Mouse (Mus musculus) CH12.LX (cell line): ENCODE data around the gene Timmdc1. TPM values are rescaled to one million over a fixed set of nuclear protein-coding genes. Genes with fewer than 3 reads are reported as not detected.
A peak's percentile ranks its signal among the peaks of the same experiment; 100 is the strongest.

ENCODE experiments used
- DNase-seq: peaks from one replicate; pipeline ENCODE4 v3.0.0-alpha.2; 2013; ENCODE audit errors: extremely low read depth
- H3K27ac ChIP-seq: 2 replicates; pipeline ENCODE4 v1.5.1; 2012; ENCODE audit warnings: low read depth, mild to moderate bottlenecking, control low read depth, moderate library complexity; ENCODE audit not compliant: insufficient read depth
- H3K27me3 ChIP-seq: replicated peaks from 2 replicates; pipeline ENCODE3; 2012; ENCODE audit warnings: inconsistent platforms
- H3K36me3 ChIP-seq, 2 experiments: replicated peaks in 1 of 2; 2 replicates each; pipeline versions ENCODE3 to v1.6.1; 2012; ENCODE audit warnings: inconsistent platforms in 1 of 2, low read length in 1 of 2, mild to moderate bottlenecking in 1 of 2, mixed read lengths in 1 of 2, moderate library complexity in 1 of 2; ENCODE audit not compliant: control insufficient read depth in 1 of 2, insufficient read depth in 1 of 2
- H3K4me1 ChIP-seq, 2 experiments: 2 replicates each; pipeline ENCODE4 v1.6.1; 2012; ENCODE audit warnings: inconsistent platforms in 1 of 2, moderate library complexity in 1 of 2; ENCODE audit not compliant: insufficient read depth in 2 of 2, control insufficient read depth in 1 of 2
- H3K4me2 ChIP-seq: 2 replicates; pipeline ENCODE4 v1.6.1; 2012; ENCODE audit warnings: low read depth, mild to moderate bottlenecking, control low read depth; ENCODE audit not compliant: poor library complexity, insufficient read depth, severe bottlenecking
- H3K4me3 ChIP-seq, 3 experiments: fragments of 150-350 bp in 1 of 3; sonication (generic) in 1 of 3; replicated peaks in 1 of 3; 2 replicates each; pipeline versions ENCODE3 to v1.5.1; 2011 to 2012; ENCODE audit warnings: low read depth in 2 of 3, low read length in 2 of 3, mild to moderate bottlenecking in 2 of 3, moderate library complexity in 2 of 3, control low read depth in 1 of 3, improper control_type of control experiment in 1 of 3, inconsistent platforms in 1 of 3, mixed read lengths in 1 of 3; ENCODE audit not compliant: poor library complexity in 1 of 3
- H3K79me2 ChIP-seq: replicated peaks from 2 replicates; pipeline ENCODE4 v1.6.1; 2012; ENCODE audit warnings: mild to moderate bottlenecking, moderate library complexity; ENCODE audit not compliant: control insufficient read depth, poor library complexity, insufficient read depth, severe bottlenecking; ENCODE audit errors: extremely low read depth
- H3K9ac ChIP-seq: 2 replicates; pipeline ENCODE4 v1.6.1; 2012; ENCODE audit warnings: low read depth, mild to moderate bottlenecking, control low read depth, moderate library complexity; ENCODE audit not compliant: insufficient read depth
- H3K9me3 ChIP-seq: replicated peaks from 2 replicates; pipeline ENCODE3; 2012; ENCODE audit warnings: low read length, inconsistent platforms, mixed read lengths
- BHLHE40 ChIP-seq: IDR thresholded peaks from 2 replicates; pipeline ENCODE4 v1.6.1; 2011; ENCODE audit warnings: mild to moderate bottlenecking, low read depth, low read length, improper control_type of control experiment
- EP300 ChIP-seq: IDR thresholded peaks from 2 replicates; pipeline ENCODE4 v1.6.1; 2011; ENCODE audit warnings: low read length, improper control_type of control experiment
- ETS1 ChIP-seq: conservative IDR thresholded peaks from 2 replicates; pipeline ENCODE4 v1.6.1; 2012; ENCODE audit warnings: low read depth, mild to moderate bottlenecking, inconsistent platforms, low read length, improper control_type of control experiment, moderate library complexity
- HCFC1 ChIP-seq: IDR thresholded peaks from 2 replicates; pipeline ENCODE4 v1.6.1; 2012; ENCODE audit warnings: low read depth, mild to moderate bottlenecking, inconsistent platforms, low read length, improper control_type of control experiment
- IRF4 ChIP-seq: IDR thresholded peaks from 2 replicates; pipeline ENCODE4 v1.6.1; 2014; ENCODE audit warnings: low read depth, mild to moderate bottlenecking, inconsistent platforms, low read length, improper control_type of control experiment
- JUN ChIP-seq: IDR thresholded peaks from 2 replicates; pipeline ENCODE4 v1.6.1; 2011; ENCODE audit warnings: low read depth, mild to moderate bottlenecking, low read length, improper control_type of control experiment, moderate library complexity; ENCODE audit not compliant: insufficient read depth
- JUND ChIP-seq: conservative IDR thresholded peaks from 2 replicates; pipeline ENCODE4 v1.6.1; 2011; ENCODE audit warnings: low read depth, low read length, improper control_type of control experiment
- KAT2A ChIP-seq: IDR thresholded peaks from 2 replicates; pipeline ENCODE4 v1.6.1; 2012; ENCODE audit warnings: low read length, improper control_type of control experiment, inconsistent platforms; ENCODE audit not compliant: insufficient replicate concordance
- MAFK ChIP-seq: IDR thresholded peaks from 2 replicates; pipeline ENCODE4 v1.6.1; 2011; ENCODE audit warnings: low read length, improper control_type of control experiment; ENCODE audit not compliant: insufficient replicate concordance
- MAX ChIP-seq: IDR thresholded peaks from 2 replicates; pipeline ENCODE4 v1.6.1; 2011; ENCODE audit warnings: low read length, improper control_type of control experiment
- MXI1 ChIP-seq: IDR thresholded peaks from 2 replicates; pipeline ENCODE4 v1.6.1; 2011; ENCODE audit warnings: mild to moderate bottlenecking, low read depth, low read length, improper control_type of control experiment
- POLR2A ChIP-seq: IDR thresholded peaks from 2 replicates; pipeline ENCODE4 v1.6.1; 2011; ENCODE audit warnings: low read depth, mild to moderate bottlenecking, improper control_type of control experiment, low read length
- POLR2AphosphoS2 ChIP-seq: IDR thresholded peaks from 2 replicates; pipeline ENCODE4 v1.6.1; 2011; ENCODE audit warnings: low read depth, low read length, improper control_type of control experiment
- RAD21 ChIP-seq: IDR thresholded peaks from 2 replicates; pipeline ENCODE4 v1.6.1; 2011; ENCODE audit warnings: low read depth, mild to moderate bottlenecking, low read length, improper control_type of control experiment, moderate library complexity
- SMC3 ChIP-seq: IDR thresholded peaks from 2 replicates; pipeline ENCODE4 v1.6.1; 2011; ENCODE audit warnings: low read depth, low read length, improper control_type of control experiment
- TBP ChIP-seq: conservative IDR thresholded peaks from 2 replicates; pipeline ENCODE4 v1.6.1; 2011; ENCODE audit warnings: low read depth, low read length, improper control_type of control experiment
- TCF12 ChIP-seq: IDR thresholded peaks from 2 replicates; pipeline ENCODE4 v1.6.1; 2014; ENCODE audit warnings: low read depth, mild to moderate bottlenecking, inconsistent platforms, low read length, improper control_type of control experiment
- USF2 ChIP-seq: conservative IDR thresholded peaks from 2 replicates; pipeline ENCODE4 v1.6.1; 2011; ENCODE audit warnings: low read depth, low read length, improper control_type of control experiment
- ZC3H11A ChIP-seq: IDR thresholded peaks from 2 replicates; pipeline ENCODE4 v1.6.1; 2012; ENCODE audit warnings: low read depth, mild to moderate bottlenecking, inconsistent platforms, low read length, improper control_type of control experiment
- ZMIZ1 ChIP-seq: IDR thresholded peaks from 2 replicates; pipeline ENCODE4 v1.6.1; 2012; ENCODE audit warnings: low read depth, mild to moderate bottlenecking, inconsistent platforms, low read length, improper control_type of control experiment
- dilution Hi-C: fragments of 300-500 bp; cut with MboI; formaldehyde crosslinking; loops from 2 replicates; pipeline ENCODE4 v1.14.3; 2020; ENCODE audit warnings: low sequenced_read_pairs; ENCODE audit not compliant: extremely low pct_unique_long_range_greater_than_20kb, extremely low pct_ligation_motif_present
- in situ Hi-C: fragments of 300-500 bp; cut with MboI; formaldehyde crosslinking; loops from 3 replicates; pipeline ENCODE4 v1.14.3; 2019; ENCODE audit warnings: low sequenced_read_pairs, low pct_ligation_motif_present, low pct_unique_long_range_greater_than_20kb, mixed read lengths
- polyA plus RNA-seq: library from polyadenylated mRNA; unstranded; fragments of >175 nt; gene quantifications from 2 replicates; pipeline ENCODE4 v1.2.1, GENCODE M21; 2012; ENCODE audit warnings: low read depth; ENCODE audit not compliant: insufficient read length
- total RNA-seq, 2 experiments: library from RNA; depleted of rRNA; stranded (reverse); fragments of 300-350 nt in 1 of 2; fragments of >200 nt in 1 of 2; gene quantifications; 2 replicates each; pipeline ENCODE4 v1.2.3; 2012 to 2014

Gene Timmdc1
- total and polyA plus RNA-seq, 3 experiments, result 32.5 to 49.7 (median 45.1) TPM

DNA sequence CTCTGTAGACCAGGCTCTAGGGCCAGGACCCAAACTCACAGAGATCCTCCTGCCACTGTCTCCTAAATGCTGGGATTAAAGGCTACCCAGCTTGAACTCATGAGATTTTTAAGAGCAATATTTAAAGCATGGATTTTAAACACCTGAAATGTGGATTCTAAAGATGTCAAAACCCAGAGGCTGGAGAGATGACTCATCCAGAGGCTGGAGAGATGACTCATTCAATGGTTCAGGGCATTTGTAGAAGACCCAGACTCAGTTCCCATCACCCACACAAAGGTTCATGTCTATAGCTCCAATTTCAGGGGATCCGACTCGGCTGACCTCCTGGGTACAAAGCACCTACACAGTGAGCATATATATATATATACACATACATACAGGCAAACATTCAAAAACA is 3.3 kb downstream of the Timmdc1 start:
- Histone ChIP-seq H3K9ac (no peak overlapping the region), H3K4me3 (no peak overlapping the region), H3K4me1 (peaks cover 5 to 39% of the 10 kb centered on the region in 2 experiments; a peak in 3 of 4 replicates), H3K27me3 (no peaks in the 10 kb centered on the region), H3K27ac (no peak overlapping the region), H3K4me2 (no peak overlapping the region), H3K36me3 (peaks cover 22 to 48% of the 10 kb centered on the region in 2 experiments), H3K79me2 (peaks cover 26% of the 10 kb centered on the region), H3K9me3 (no peaks in the 10 kb centered on the region)
- TF ChIP-seq JUN, result peak; percentile 65
- TF ChIP-seq IRF4, result 0 out of 2 replicates have a peak, but pooled peaks have one; percentile 27
- TF ChIP-seq JUND, result peak; percentile 84
- TF ChIP-seq MXI1, result no peak
- peak; percentile 64 for TF ChIP-seq EP300
- no peak for TF ChIP-seq USF2
- TF ChIP-seq SMC3, result no peak
- TF ChIP-seq ZMIZ1, result no peak
- no peak for TF ChIP-seq ZC3H11A
- TF ChIP-seq BHLHE40, result no peak
- DNase-seq, result no peak
- dilution Hi-C loops (no loop called here), in situ Hi-C loops (loop anchor here (25.0 kb wide), 1 partner anchor 507 kb away; no protein-coding TSS in a partner anchor)

DNA sequence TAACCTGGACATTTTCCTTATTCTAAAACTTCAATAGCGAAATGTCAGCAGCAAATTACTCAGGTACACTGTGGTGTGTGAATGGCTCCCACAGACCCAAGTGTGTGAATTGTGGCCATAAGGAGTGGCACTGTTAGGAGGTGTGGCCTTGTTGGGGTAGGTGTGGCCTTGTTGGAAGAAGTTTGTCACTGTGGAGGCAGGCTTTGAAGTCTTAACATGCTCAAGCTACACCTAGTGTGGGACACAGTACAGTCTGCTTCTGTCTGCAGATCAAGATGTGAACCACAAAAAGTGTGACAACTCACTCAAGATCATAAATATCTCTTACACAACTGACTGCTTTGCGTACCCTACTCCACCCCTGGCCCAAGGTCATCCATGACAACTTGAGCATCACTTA is 11.6 kb downstream of the Timmdc1 start:
- dilution Hi-C loops, result no loop called here
- Histone ChIP-seq H3K9ac (no peak overlapping the region), H3K27me3 (no peaks in the 10 kb centered on the region), H3K9me3 (no peaks in the 10 kb centered on the region), H3K27ac (no peak overlapping the region), H3K36me3 (peaks cover 51 to 84% of the 10 kb centered on the region in 2 experiments), H3K4me1 (no peaks in the 10 kb centered on the region), H3K79me2 (no peaks in the 10 kb centered on the region), H3K4me2 (no peak overlapping the region), H3K4me3 (no peak overlapping the region)
- TF ChIP-seq TBP (no peak), HCFC1 (no peak), BHLHE40 (no peak), MXI1 (no peak), POLR2AphosphoS2 (no peak), ETS1 (no peak), POLR2A (no peak), RAD21 (no peak), MAFK (no peak), KAT2A (no peak), JUN (no peak), TCF12 (no peak), MAX (no peak), EP300 (no peak)
- in situ Hi-C loops, result loop anchor here (25.0 kb wide), 1 partner anchor 499 kb away; no protein-coding TSS in a partner anchor
- DNase-seq, result no peak
